Mouse (Mus musculus) hindbrain, embryonic 10.5 days (tissue): Measurements from ENCODE around the gene Impdh1. TPM values are rescaled to one million over a fixed set of nuclear protein-coding genes. Genes with fewer than 3 reads are reported as not detected.
"Not testable (repeated sequence)": the region's sequence is repeated elsewhere in the genome, so short reads cannot be mapped to it uniquely, and the experiment has no call there.

Experiments used
- DNase-seq: peaks from one replicate; pipeline ENCODE4 v3.0.0-alpha.2; 2017; ENCODE audit warnings: low spot score
- H3K27ac ChIP-seq: fragments of 300-500 bp; sonication (generic); 2 replicates; pipeline ENCODE4 v1.5.1; 2016; ENCODE audit warnings: mild to moderate bottlenecking, moderate library complexity
- H3K27me3 ChIP-seq: fragments of 300-500 bp; sonication (generic); 2 replicates; pipeline ENCODE4 v1.6.1; 2016; ENCODE audit warnings: mild to moderate bottlenecking; ENCODE audit not compliant: poor library complexity, insufficient read depth, severe bottlenecking
- H3K36me3 ChIP-seq: fragments of 300-500 bp; sonication (generic); 2 replicates; pipeline ENCODE4 v1.6.1; 2016; ENCODE audit warnings: mild to moderate bottlenecking, moderate library complexity
- H3K4me1 ChIP-seq: fragments of 300-500 bp; sonication (generic); replicated peaks from 2 replicates; pipeline ENCODE4 v1.6.1; 2016; ENCODE audit warnings: mild to moderate bottlenecking
- H3K4me3 ChIP-seq: fragments of 300-500 bp; sonication (generic); 2 replicates; pipeline ENCODE4 v1.5.1; 2016; ENCODE audit warnings: mild to moderate bottlenecking, moderate library complexity
- H3K9me3 ChIP-seq: fragments of 300-500 bp; sonication (generic); 2 replicates; pipeline ENCODE4 v1.6.1; 2016; ENCODE audit warnings: mild to moderate bottlenecking, moderate library complexity
- WGBS: fragments of 180-500 bp; shearing (Covaris S2); methylation state at CpG from one replicate; pipeline ENCODE4 v1.1.7; 2016; 5-methylcytosine and 5-hydroxymethylcytosine counted together
- polyA plus RNA-seq: library from polyadenylated mRNA; unstranded; fragments of >200 nt; fragmentation: Nextera tagmentation; extraction: Ambion mirVana; gene quantifications from 2 replicates; pipeline ENCODE4 v1.2.1, GENCODE M21; 2016

The Impdh1 gene
- polyA plus RNA-seq, 1 experiment from 2014 or later, result 48.4 TPM

DNA sequence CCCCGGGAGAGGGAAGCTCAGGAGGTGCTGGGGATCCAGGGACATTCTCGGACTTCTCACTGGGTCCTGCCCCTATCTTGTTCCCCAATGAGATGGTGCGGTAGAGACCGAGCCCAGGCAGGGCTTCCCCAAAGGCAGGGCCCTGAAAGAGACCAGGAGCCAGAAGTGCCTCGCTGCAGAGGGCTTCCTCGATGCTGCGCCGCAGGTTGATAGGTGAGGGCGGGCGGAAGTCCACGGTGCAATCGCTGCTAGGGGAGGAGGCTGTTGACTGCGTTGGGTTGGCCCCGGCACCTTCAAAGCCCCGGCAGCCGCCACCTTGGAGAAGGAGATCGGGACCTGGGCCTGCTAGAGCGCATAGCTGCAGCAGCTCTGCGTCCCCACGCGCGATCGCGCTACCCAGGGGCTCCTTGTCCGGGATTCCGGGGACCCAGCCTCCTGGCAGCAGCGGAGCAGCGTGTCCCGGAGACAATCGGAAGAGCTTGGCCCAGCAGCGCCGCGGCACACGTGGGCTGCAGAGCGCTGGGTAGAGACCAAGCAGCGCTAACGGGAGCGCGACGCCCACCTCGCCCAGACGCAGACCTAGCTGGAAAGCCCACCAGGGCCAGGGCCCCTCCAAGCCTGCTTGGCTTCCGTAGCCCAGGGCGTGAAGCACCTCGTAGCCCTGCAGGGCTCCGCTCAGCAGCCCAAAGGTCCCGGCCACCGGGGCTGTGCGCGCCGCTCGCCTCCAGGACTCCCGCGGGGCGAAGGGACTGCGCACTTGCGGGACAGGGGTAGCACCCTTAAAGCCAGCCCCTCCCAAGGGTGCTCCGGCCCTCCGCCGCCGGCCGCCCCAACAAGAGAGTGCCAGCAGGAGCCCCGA, 45.9 kb downstream of the Impdh1 start:
- Histone ChIP-seq H3K4me3 (peak overlapping the region; percentile 65), H3K27ac (peak overlapping the region; percentile 83), H3K27me3 (peaks cover 90% of the 10 kb centered on the region), H3K36me3 (no peaks in the 10 kb centered on the region), H3K4me1 (peaks cover 33% of the 10 kb centered on the region), H3K9me3 (no peaks in the 10 kb centered on the region)
- WGBS, result under 1% methylated on average over 63 of the region's 63 CpGs
- DNase-seq, result peak; percentile 58

- peak; percentile 45 for DNase-seq
- H3K27ac ChIP-seq, result 0 out of 2 replicates have a peak overlapping the region, but pooled peaks have one; percentile 83
- H3K9me3 ChIP-seq, result no peaks in the 10 kb centered on the region
- H3K4me3 ChIP-seq, result peak overlapping the region; percentile 65
- H3K4me1 ChIP-seq, result peaks cover 32% of the 10 kb centered on the region
- 5% methylated on average over 12 of the region's 12 CpGs for WGBS
- no peaks in the 10 kb centered on the region for H3K36me3 ChIP-seq
- peaks cover 84% of the 10 kb centered on the region for H3K27me3 ChIP-seq
Measured at GRCm38 (mm10) chr6:29169675-29170062, 46.5 kb downstream of the Impdh1 start.

DNA sequence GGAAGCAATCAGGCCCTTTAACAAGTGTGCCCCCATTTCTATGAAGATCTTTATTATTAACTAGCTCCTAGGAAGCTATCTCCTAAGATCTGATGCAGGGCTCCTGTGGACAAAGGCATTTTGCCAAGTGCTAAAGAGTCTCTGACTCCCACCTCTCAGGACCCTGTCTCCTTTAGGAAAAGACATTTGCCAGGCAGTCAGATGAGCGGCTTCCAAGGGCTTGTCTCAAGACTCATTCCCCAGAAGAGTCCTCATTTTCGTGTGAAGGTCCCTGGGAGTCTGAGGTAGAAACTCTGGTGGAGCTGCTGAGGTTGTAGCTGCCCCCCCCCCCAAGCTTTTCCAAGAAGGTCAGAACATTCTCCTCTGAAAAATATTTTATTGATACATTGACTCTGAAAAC, 47.3 kb downstream of the Impdh1 start:
- DNase-seq, result no peak
- 50% methylated on average over 2 of the region's 2 CpGs for WGBS
- Histone ChIP-seq H3K27me3 (peaks cover 76% of the 10 kb centered on the region), H3K36me3 (no peaks in the 10 kb centered on the region), H3K4me3 (no peak overlapping the region), H3K27ac (no peak overlapping the region), H3K4me1 (peaks cover 27% of the 10 kb centered on the region), H3K9me3 (no peaks in the 10 kb centered on the region)

GRCm38 (mm10) chr6:29166196-29166595, 50.0 kb downstream of the Impdh1 start:
- 32% methylated on average over 1 of the region's 1 CpGs for WGBS
- peaks cover 49% of the 10 kb centered on the region for H3K27me3 ChIP-seq

DNA sequence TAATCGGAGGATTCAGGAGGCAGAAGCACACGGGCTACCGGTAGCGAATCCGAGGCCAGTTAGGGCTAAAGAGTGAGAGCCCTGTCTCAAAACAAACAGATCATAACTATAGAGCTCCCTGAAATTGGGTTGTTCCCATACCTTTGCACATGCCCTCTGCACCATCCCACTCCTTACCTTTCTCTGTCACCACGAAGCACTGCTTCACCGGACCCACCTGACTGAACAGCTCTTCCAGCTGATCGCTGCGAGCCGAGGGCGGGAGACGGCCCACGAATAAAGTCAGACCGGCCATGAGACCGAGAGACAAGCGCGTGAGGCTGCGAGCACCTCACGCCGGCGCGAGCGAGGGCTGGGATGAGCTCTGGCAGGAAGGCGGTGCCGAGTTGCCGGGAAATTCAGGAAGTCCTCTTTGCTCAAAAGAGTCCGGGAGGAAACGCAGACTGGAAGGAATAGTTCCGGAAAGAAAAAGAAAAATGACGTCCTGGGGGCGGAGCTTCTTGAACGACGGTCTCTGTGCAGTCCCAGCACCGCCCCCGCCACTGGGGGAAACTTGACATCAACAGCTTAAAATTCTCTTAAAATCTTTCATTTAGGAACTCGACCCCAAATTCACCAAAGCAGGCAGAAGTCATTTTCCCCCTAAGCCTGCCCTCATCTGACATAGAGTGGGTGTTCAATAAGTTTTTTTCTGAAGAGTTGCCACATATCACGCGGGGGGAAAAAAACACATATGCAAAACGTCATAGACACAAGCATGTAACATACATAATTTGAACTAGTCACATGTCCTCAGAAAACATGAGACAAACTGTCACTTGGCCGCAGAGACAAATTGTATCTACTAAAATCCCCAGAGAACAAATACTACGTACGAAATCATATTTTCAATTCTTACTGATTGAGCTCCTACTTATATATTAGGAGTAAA, 51.6 kb downstream of the Impdh1 start, which contains the start of gene Rbm28:
Rbm28 (minus strand) TSS at position 693 of the 931 bp plus-strand sequence.
- peak; percentile 84 for DNase-seq
- peak within 1 kb of the TSS; percentile 88 for H3K4me3 ChIP-seq
- H3K4me1 ChIP-seq, result peaks cover 15% of the 10 kb centered on the region
- H3K27me3 ChIP-seq, result peaks cover 33% of the 10 kb centered on the region
- 8% methylated on average over 42 of the region's 42 CpGs for WGBS
- peak within 1 kb of the TSS; percentile 85 for H3K27ac ChIP-seq
- no peaks in the 10 kb centered on the region for H3K9me3 ChIP-seq
- H3K36me3 ChIP-seq, result peaks cover 10% of the 10 kb centered on the region

More at GRCm38 (mm10) chr6:29166196-29166595, 50.0 kb downstream of the Impdh1 start:
- 0 out of 2 replicates have a peak, but pooled peaks cover 4% of the 10 kb centered on the region for H3K36me3 ChIP-seq
- peaks cover 31% of the 10 kb centered on the region for H3K4me1 ChIP-seq
- peak; percentile 21 for DNase-seq
- H3K9me3 ChIP-seq, result no peaks in the 10 kb centered on the region
- no peak overlapping the region for H3K27ac ChIP-seq
- no peak overlapping the region for H3K4me3 ChIP-seq

DNA sequence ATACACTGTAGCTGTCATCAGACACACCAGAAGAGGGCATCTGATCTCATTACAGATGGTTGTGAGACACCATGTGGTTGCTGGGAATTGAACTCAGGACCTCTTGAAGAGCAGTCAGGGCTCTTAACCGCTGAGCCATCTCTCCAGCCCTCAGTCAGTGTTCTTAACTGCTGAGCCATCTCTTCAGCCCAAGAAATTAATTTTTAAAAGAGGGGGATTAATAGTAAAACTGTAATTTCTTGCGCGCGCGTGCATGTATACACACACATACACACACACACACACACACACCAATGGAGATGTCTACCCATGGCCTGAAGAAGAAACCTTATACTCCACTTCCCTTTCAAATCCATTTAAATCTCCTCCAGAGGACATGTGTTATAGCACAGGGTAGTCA, 54.9 kb downstream of the Impdh1 start:
- WGBS, result 92% methylated on average over 5 of the region's 5 CpGs
- not testable (repeated sequence) for H3K27ac ChIP-seq, H3K4me3 ChIP-seq, DNase-seq, H3K27me3 ChIP-seq, H3K9me3 ChIP-seq
- Histone ChIP-seq H3K4me1 (peaks cover 15% of the 10 kb centered on the region), H3K36me3 (peaks cover 43% of the 10 kb centered on the region)

DNA sequence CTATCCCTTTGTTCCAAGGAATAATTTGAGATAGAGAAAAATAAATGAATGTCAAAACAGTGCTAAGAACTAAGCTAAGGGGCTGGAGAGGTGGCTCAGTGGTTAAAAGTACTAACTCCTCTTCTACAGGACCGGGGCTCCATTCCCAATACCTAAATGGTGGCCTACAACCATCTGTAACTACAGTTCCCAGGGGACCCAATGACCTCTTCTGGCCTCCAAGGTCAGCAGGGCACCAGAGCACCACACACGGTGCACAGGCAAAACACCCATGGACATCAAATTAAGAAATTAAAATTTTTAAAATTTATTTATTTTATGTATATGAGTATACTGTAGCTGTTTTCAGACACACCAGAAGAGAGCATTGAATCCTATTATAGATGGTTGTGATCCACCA, 55.4 kb downstream of the Impdh1 start:
- Histone ChIP-seq H3K27ac (no peak overlapping the region), H3K9me3 (no peaks in the 10 kb centered on the region), H3K27me3 (no peaks in the 10 kb centered on the region), H3K4me3 (no peak overlapping the region), H3K36me3 (peaks cover 48% of the 10 kb centered on the region), H3K4me1 (peaks cover 15% of the 10 kb centered on the region)
- 90% methylated on average over 2 of the region's 2 CpGs for WGBS
- no peak for DNase-seq

GRCm38 (mm10) chr6:29156326-29156725, 59.8 kb downstream of the Impdh1 start:
- no peak overlapping the region for H3K4me3 ChIP-seq
- peaks cover 88% of the 10 kb centered on the region for H3K36me3 ChIP-seq
- no peaks in the 10 kb centered on the region for H3K27me3 ChIP-seq
- no peak overlapping the region for H3K27ac ChIP-seq
- 96% methylated on average over 5 of the region's 5 CpGs for WGBS
- no peak for DNase-seq
- H3K9me3 ChIP-seq, result no peaks in the 10 kb centered on the region
- H3K4me1 ChIP-seq, result no peaks in the 10 kb centered on the region

Other genes with a start within 250 kb of the Impdh1 start
- not detected in 2 replicates for gene Lep, start 156.1 kb downstream of the Impdh1 start, polyA plus RNA-seq
- gene Rbm28, start 51.4 kb downstream of the Impdh1 start, polyA plus RNA-seq, result 39.3 and 48.9 TPM in 2 replicates
- 1.1 and 1.6 TPM in 2 replicates for gene Prrt4, start 36.8 kb downstream of the Impdh1 start, polyA plus RNA-seq
- gene Hilpda, start 56.1 kb upstream of the Impdh1 start, polyA plus RNA-seq, result 35.9 and 38.0 TPM in 2 replicates
- gene Fam71f2, start 63.2 kb upstream of the Impdh1 start, polyA plus RNA-seq, result 0.39 and 0.66 TPM in 2 replicates
- 0.22 TPM in 1 of 2 replicates, not detected in the other for gene Fam71f1, start 102.8 kb upstream of the Impdh1 start, polyA plus RNA-seq
- gene Calu, start 131.7 kb upstream of the Impdh1 start, polyA plus RNA-seq, result 205 and 242 TPM in 2 replicates
- 0.17 and 0.21 TPM in 2 replicates for gene Opn1sw, start 172.1 kb upstream of the Impdh1 start, polyA plus RNA-seq
- 21.5 and 22.4 TPM in 2 replicates for gene Ccdc136, start 179.9 kb upstream of the Impdh1 start, polyA plus RNA-seq
- 3.6 and 4.1 TPM in 2 replicates for gene Flnc, start 216.9 kb upstream of the Impdh1 start, polyA plus RNA-seq